Mouse (Mus musculus): ENCODE measurements around the gene Gm10424.
"Not testable (repeated sequence)": the region's sequence is repeated elsewhere in the genome, so short reads cannot be mapped to it uniquely, and the experiment has no call there.

Gm10424 gene

GRCm38 (mm10) chr5:95272668-95273067 lies at the start of gene Gm10424:
Gene Gm10424 (minus strand): TSS chr5:95272768.
- DNase-seq: not testable (repeated sequence)

GRCm38 (mm10) chr5:95305611-95306010 lies 33.0 kb upstream of the Gm10424 start, which contains the start of gene Gm3259:
Gene Gm3259 (plus strand): TSS chr5:95305911.
- not testable (repeated sequence) for DNase-seq

All from spleen, adult 18-20 months (tissue).